ENCODE assay signal across 9 mouse cellular contexts in genomic region chr13:37751154-37751950, GRCm38 (mm10). TPM values are rescaled to one million over a fixed set of nuclear protein-coding genes. Genes with fewer than 3 reads are reported as not detected.
DNase-seq lines count a peak whose midpoint lies in the region; ATAC-seq and TF ChIP-seq lines count a peak whose summit lies in the region.
"Had no signal": no experiment of that assay in that cellular context is flagged by ENCODE, and none has a peak within 500 bp of the region (broad histone marks: within the 10 kb centered on the region; RNA-seq: fewer than 3 reads in every experiment).

No protein-coding gene starts in this region.

- no peaks in the 10 kb centered on the region for H3K4me1 ChIP-seq in intestine, postnatal 0 days (replicated peaks; ENCODE audit: control insufficient read depth, insufficient read depth, low read length)

- DNase-seq in layer of hippocampus, adult 11-12 months (ENCODE audit: low spot score), result peak; percentile 40
- DNase-seq in layer of hippocampus, adult 9-10 months (ENCODE audit: low spot score), result no peak
- peak; percentile 32 for DNase-seq in brain, adult 2 months (ENCODE audit: low read depth, low spot score)
- peak; percentile 64 to 79 for DNase-seq in lung, postnatal 4 days
- peak; percentile 54 to 60 for DNase-seq in thymus, postnatal 10 days (ENCODE audit: low spot score in 2 of 2)
- no peak for DNase-seq in yolk sac, embryonic 10.5 days (ENCODE audit: low spot score)
- no peak for DNase-seq in adrenal gland, adult 8-10 months

- no peaks in the 10 kb centered on the region for H3K36me3 ChIP-seq in intestine, postnatal 0 days (ENCODE audit: control insufficient read depth, insufficient read depth)

- no peaks in the 10 kb centered on the region for H3K27me3 ChIP-seq in intestine, postnatal 0 days (replicated peaks; ENCODE audit: control insufficient read depth, insufficient read depth, low read length)

- WGBS in intestine, postnatal 0 days, result 28% methylated on average over 9 of the region's 9 CpGs

- H3K27ac ChIP-seq in intestine, postnatal 0 days (ENCODE audit: low read depth, low read length), result no peak overlapping the region
- H3K27ac ChIP-seq: kidney, postnatal 0 days had no signal

- H3K9ac ChIP-seq in intestine, postnatal 0 days (ENCODE audit: low read depth, low read length), result no peak overlapping the region

- H3K4me3 ChIP-seq in intestine, postnatal 0 days (ENCODE audit: low read depth, low read length), result no peak overlapping the region

- H3K9me3 ChIP-seq in intestine, postnatal 0 days (ENCODE audit: control insufficient read depth), result no peaks in the 10 kb centered on the region

- no peak overlapping the region for H3K4me2 ChIP-seq in intestine, postnatal 0 days (replicated peaks; ENCODE audit: low read depth)

- TF ChIP-seq CTCF in intestine, postnatal 0 days (IDR thresholded peaks at IDR 0.05; ENCODE audit: low read depth), result no peak

- ATAC-seq in intestine, postnatal 0 days, result peak; percentile 47

RNA-seq across cellular contexts. Expression of gene Rreb1, which starts 26.8 kb away (rescaled TPM):
- 9.6 and 10.6 TPM in 2 replicates for polyA plus RNA-seq in intestine, postnatal 0 days (2015; fragmentation: Nextera tagmentation; extraction: Ambion mirVana)
- total RNA-seq in adrenal gland, adult 8-10 months (2022), result 10 to 100 TPM; 53.1 to 74.5 (median 62.9) TPM

Comparison
In these comparisons a context has a peak if more than half of its experiments do, and no peak if none do; other contexts are left out.
1. DNase-seq: peak in layer of hippocampus, adult 11-12 months (single experiment), brain, adult 2 months (single experiment), lung, postnatal 4 days (2 of 2) and thymus, postnatal 10 days (2 of 2); none in layer of hippocampus, adult 9-10 months (single experiment), yolk sac, embryonic 10.5 days (single experiment) and adrenal gland, adult 8-10 months (single experiment).